Mouse (Mus musculus) kidney, adult 2 months (tissue): ENCODE measurements at regions not wholly inside any gene's neighbourhood (a gene's known extent, or its start where the extent isn't known, plus 50 kb on each side); places are given as distances from the start of the nearest gene placed in this dataset.

ENCODE experiments used
- DNase-seq: peaks from one replicate; pipeline ENCODE4 v3.0.0; 2021
- H3K27ac ChIP-seq: fragments of 200-500 bp; 2 replicates; pipeline ENCODE4 v1.5.1; 2012; ENCODE audit warnings: low read depth, low read length, control low read depth, inconsistent platforms; ENCODE audit not compliant: insufficient read depth
- H3K27me3 ChIP-seq: fragments of 200-500 bp; replicated peaks from 2 replicates; pipeline ENCODE4 v1.6.1; 2012; ENCODE audit warnings: mild to moderate bottlenecking, moderate library complexity, low read length, inconsistent platforms; ENCODE audit not compliant: control insufficient read depth, insufficient read depth
- H3K36me3 ChIP-seq: fragments of 200-500 bp; 2 replicates; pipeline ENCODE4 v1.6.1; 2012; ENCODE audit warnings: mild to moderate bottlenecking, moderate library complexity, low read length, inconsistent platforms; ENCODE audit not compliant: control insufficient read depth, insufficient read depth
- H3K4me1 ChIP-seq: fragments of 200-500 bp; 2 replicates; pipeline ENCODE4 v1.6.1; 2011; ENCODE audit warnings: low read length; ENCODE audit not compliant: control insufficient read depth, insufficient read depth
- H3K4me3 ChIP-seq: fragments of 200-500 bp; 2 replicates; pipeline ENCODE4 v1.5.1; 2011; ENCODE audit warnings: mild to moderate bottlenecking, low read depth, low read length, control low read depth; ENCODE audit not compliant: insufficient read depth
- CTCF ChIP-seq: fragments of 200-500 bp; conservative IDR thresholded peaks from 2 replicates; pipeline ENCODE4 v1.5.1; 2011; ENCODE audit warnings: low read depth, mild to moderate bottlenecking, control low read depth, low read length, moderate library complexity, mixed read lengths; ENCODE audit not compliant: insufficient read depth, insufficient read length
- POLR2A ChIP-seq: fragments of 200-500 bp; IDR thresholded peaks from one replicate; pipeline ENCODE4 v1.6.1; 2011; ENCODE audit warnings: low read depth, low read length, control low read depth
- WGBS: fragments of 180-500 bp; shearing (Covaris S2); methylation state at CpG from one replicate; pipeline ENCODE4 v1.1.7; 2018; 5-methylcytosine and 5-hydroxymethylcytosine counted together

DNA sequence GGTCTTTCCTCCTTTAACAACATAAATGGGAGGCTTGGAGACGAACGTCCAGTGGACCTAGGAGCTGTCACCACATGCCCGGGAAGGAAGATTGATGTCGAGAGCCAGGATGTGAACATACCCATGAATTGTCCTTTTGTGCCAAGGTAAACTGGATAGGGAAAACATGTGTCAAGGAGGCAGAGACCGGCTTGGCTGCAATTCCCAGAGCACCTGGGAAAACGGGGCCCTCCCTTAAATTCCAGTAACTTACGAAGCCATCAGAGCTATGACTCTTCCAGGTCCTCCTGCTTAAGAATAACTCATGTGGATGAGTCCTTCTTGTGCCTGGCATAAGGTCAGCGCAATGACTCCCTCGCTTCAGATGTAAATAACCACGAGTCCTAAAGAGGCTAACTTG, 112.2 kb upstream of the Zfp703 start:
- 53% methylated on average over 10 of the region's 10 CpGs for WGBS
- no peak for DNase-seq
- Histone ChIP-seq H3K36me3 (no peaks in the 10 kb centered on the region), H3K4me3 (no peak overlapping the region), H3K27ac (no peak overlapping the region), H3K4me1 (no peaks in the 10 kb centered on the region), H3K27me3 (no peaks in the 10 kb centered on the region)
- TF ChIP-seq POLR2A (no peak), CTCF (no peak)

DNA sequence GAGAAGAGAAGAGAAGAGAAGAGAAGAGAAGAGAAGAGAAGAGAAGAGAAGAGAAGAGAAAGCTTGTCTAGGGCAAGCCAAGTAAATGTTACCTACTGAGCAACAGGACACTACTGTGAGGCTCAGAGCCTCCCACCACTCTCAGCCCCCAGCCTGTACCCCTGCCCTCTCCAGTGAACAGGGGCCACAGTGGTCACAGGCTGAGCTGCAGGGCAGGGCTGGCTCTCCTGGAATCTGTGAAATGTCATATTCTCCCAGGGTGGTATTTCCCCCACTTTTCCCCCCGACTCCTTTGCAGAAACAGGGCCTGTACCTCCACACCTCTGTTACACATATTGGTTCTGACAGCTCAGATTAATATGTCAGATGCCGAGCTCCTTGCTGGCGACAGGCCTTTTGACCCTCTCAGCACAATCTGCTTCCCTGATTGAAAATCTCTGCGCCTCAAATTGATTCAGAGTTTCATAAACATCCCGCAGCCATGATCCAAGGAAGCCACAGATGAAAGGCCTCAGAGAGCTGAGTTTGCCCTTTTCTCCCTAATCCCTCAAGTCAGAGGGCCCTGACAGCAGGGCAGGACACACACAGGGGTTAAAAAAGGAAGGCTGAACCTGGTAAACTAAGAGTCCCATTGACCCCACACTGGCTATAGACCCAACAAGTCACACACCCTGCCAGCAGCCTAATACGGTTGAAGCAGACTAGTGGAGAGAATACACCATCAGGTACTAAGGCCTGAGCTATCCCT, 108.8 kb upstream of the Zfp703 start:
- Histone ChIP-seq H3K4me3 (no peak overlapping the region), H3K36me3 (no peaks in the 10 kb centered on the region), H3K27me3 (no peaks in the 10 kb centered on the region), H3K4me1 (no peaks in the 10 kb centered on the region), H3K27ac (no peak overlapping the region)
- WGBS = 86% methylated on average over 6 of the region's 6 CpGs
- DNase-seq = no peak
- TF ChIP-seq POLR2A (no peak), CTCF (no peak)

DNA sequence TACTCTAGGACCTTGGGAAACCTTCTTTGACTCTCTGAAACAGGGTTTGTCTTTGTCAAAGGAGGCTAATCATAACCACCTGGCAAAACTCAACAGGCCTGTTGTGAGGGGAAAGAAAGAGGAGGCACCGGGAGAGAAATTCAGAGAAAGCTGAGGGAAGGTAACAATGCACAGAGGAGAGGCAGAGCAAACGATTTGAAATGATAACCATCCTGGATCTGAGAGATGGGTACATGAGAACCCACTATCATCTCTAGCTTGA, 108.3 kb upstream of the Zfp703 start:
- no peaks in the 10 kb centered on the region for H3K4me1 ChIP-seq
- no peak overlapping the region for H3K4me3 ChIP-seq
- H3K27ac ChIP-seq = no peak overlapping the region
- no peaks in the 10 kb centered on the region for H3K27me3 ChIP-seq
- DNase-seq = no peak
- 83% methylated on average over 2 of the region's 2 CpGs for WGBS
- TF ChIP-seq CTCF (no peak), POLR2A (no peak)
- H3K36me3 ChIP-seq = no peaks in the 10 kb centered on the region

DNA sequence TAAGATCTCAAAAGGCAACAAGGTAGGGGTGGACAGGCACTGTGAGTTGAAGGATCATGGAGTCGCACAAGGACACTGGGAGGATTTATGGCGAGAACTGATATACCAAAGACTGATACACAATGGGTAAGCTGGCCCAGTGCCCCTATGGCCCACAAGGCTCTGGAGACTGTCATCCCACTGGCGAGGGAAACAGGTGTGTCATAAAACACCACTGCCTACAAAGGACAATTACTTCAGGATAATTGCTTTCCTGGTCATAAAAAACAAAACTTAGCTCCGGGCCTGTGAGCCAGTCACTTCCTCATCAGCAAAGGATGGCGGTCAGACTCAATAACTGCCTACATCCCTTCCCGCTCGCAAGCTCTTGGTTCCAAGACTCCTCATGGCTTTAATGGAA, 105.3 kb upstream of the Zfp703 start:
- no peaks in the 10 kb centered on the region for H3K27me3 ChIP-seq
- 80% methylated on average over 7 of the region's 7 CpGs for WGBS

GRCm38 (mm10) chr8:26872382-26872781, 104.7 kb upstream of the Zfp703 start:
- no peak for DNase-seq
- H3K36me3 ChIP-seq = no peaks in the 10 kb centered on the region
- no peaks in the 10 kb centered on the region for H3K4me1 ChIP-seq
- no peak for TF ChIP-seq CTCF
- TF ChIP-seq POLR2A = no peak
- no peak overlapping the region for H3K27ac ChIP-seq
- no peaks in the 10 kb centered on the region for H3K27me3 ChIP-seq
- 92% methylated on average over 3 of the region's 3 CpGs for WGBS
- H3K4me3 ChIP-seq = no peak overlapping the region

More for the DNA sequence above, 105.3 kb upstream of the Zfp703 start:
- no peak overlapping the region for H3K4me3 ChIP-seq
- no peak for TF ChIP-seq CTCF
- TF ChIP-seq POLR2A = no peak
- DNase-seq = no peak
- no peaks in the 10 kb centered on the region for H3K4me1 ChIP-seq
- no peak overlapping the region for H3K27ac ChIP-seq
- H3K36me3 ChIP-seq = no peaks in the 10 kb centered on the region

DNA sequence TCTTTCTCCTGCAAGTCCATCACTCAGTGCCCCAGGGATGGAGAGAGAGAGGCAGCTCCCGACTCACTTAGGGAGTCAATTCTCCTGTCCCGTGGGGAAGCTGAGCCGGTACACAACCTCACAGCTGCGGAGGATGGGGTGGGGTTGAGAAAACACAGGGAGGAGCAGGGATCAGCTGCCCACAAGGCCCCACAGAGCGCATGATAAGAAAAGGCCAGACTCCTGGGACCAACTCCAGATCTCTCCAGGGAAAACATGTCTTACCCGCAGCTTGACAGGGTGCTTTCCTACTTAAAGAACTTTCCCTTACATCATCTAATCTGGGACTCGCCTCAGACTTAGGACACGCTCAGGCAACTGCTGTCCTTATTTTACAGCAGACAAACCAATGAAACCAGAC, 104.3 kb upstream of the Zfp703 start:
- TF ChIP-seq CTCF = no peak
- no peak for TF ChIP-seq POLR2A
- WGBS = 55% methylated on average over 8 of the region's 8 CpGs
- DNase-seq = no peak

DNA sequence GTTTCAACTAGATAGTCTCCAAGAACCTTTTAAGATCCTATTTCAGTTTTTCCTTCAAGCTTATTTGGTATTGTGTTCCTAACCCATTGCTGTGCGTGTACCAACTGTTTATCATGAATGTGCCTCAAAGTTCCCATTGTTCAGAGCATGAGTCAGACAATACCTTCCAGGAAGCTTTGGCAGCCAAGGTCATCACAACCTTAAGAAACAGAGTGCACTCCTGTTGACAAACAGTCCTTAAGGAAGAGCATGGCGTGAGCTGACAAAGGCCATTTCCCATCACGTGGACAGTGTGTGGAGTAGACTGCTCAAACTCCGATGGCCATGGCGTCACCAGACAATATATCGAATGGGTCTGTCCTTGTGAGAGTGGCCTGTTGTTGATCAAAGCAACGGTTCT, 96.9 kb upstream of the Zfp703 start:
- TF ChIP-seq CTCF (no peak), POLR2A (no peak)
- DNase-seq = no peak
- 66% methylated on average over 7 of the region's 7 CpGs for WGBS
- no peak overlapping the region for H3K4me3 ChIP-seq
- no peaks in the 10 kb centered on the region for H3K36me3 ChIP-seq
- no peaks in the 10 kb centered on the region for H3K27me3 ChIP-seq
- no peaks in the 10 kb centered on the region for H3K4me1 ChIP-seq
- H3K27ac ChIP-seq = no peak overlapping the region

More for the DNA sequence above, 104.3 kb upstream of the Zfp703 start:
- H3K4me1 ChIP-seq = no peaks in the 10 kb centered on the region
- H3K27me3 ChIP-seq = no peaks in the 10 kb centered on the region
- H3K4me3 ChIP-seq = no peak overlapping the region
- no peak overlapping the region for H3K27ac ChIP-seq
- H3K36me3 ChIP-seq = no peaks in the 10 kb centered on the region
